Mouse (Mus musculus): ENCODE measurements around the gene Btbd9. TPM values are rescaled to one million over a fixed set of nuclear protein-coding genes. Genes with fewer than 3 reads are reported as not detected.

Btbd9 gene
- total and polyA plus RNA-seq, 2 experiments = 12.7 to 12.8 TPM

- Histone ChIP-seq H3K4me1 (ENCODE audit: control insufficient read depth, insufficient read depth, low read length) (peaks cover 42% of the 10 kb centered on the region), H3K27ac (replicated peaks; ENCODE audit: insufficient read depth, low read depth, low read length) (peak overlapping the region; percentile 74), H3K36me3 (ENCODE audit: control insufficient read depth, insufficient read depth, low read length) (peaks cover 14% of the 10 kb centered on the region; the same call in 1 of the 2 replicates), H3K79me2 (ENCODE audit: control insufficient read depth, insufficient read depth, low read length) (peaks cover 42% of the 10 kb centered on the region), H3K27me3 (ENCODE audit: control insufficient read depth, insufficient read depth, low read length) (no peaks in the 10 kb centered on the region), H3K9ac (ENCODE audit: low read depth, low read length) (peak overlapping the region; percentile 1), H3K4me3 (ENCODE audit: insufficient read depth, low read depth, low read length) (peak overlapping the region; percentile 9; the same call in 1 of the 2 replicates)
- TF ChIP-seq CTCF (IDR thresholded peaks at IDR 0.05; ENCODE audit: low read depth, low read length) (peak; percentile 51), POLR2A (IDR thresholded peaks at IDR 0.05; ENCODE audit: extremely low read depth, insufficient read depth, low read length) (no peak)
- DNase-seq (ENCODE audit: extremely low read depth, low read depth, low spot score) = peak; percentile 91
- WGBS = 21% methylated on average over 8 of the region's 8 CpGs
Observed at GRCm38 (mm10) chr17:30606634-30607081, 30.4 kb upstream of the Btbd9 start.

GRCm38 (mm10) chr17:30606206-30606605, 29.9 kb upstream of the Btbd9 start:
- no peak for TF ChIP-seq POLR2A (IDR thresholded peaks at IDR 0.05; ENCODE audit: extremely low read depth, insufficient read depth, low read length)
- TF ChIP-seq CTCF (IDR thresholded peaks at IDR 0.05; ENCODE audit: low read depth, low read length) = no peak
- H3K9ac ChIP-seq (ENCODE audit: low read depth, low read length) = peak overlapping the region; percentile 44; the same call in 1 of the 2 replicates
- H3K79me2 ChIP-seq (ENCODE audit: control insufficient read depth, insufficient read depth, low read length) = peaks cover 45% of the 10 kb centered on the region
- H3K4me1 ChIP-seq (ENCODE audit: control insufficient read depth, insufficient read depth, low read length) = peaks cover 42% of the 10 kb centered on the region
- no peaks in the 10 kb centered on the region for H3K27me3 ChIP-seq (ENCODE audit: control insufficient read depth, insufficient read depth, low read length)
- peaks cover 17% of the 10 kb centered on the region; the same call in 1 of the 2 replicates for H3K36me3 ChIP-seq (ENCODE audit: control insufficient read depth, insufficient read depth, low read length)
- H3K27ac ChIP-seq (replicated peaks; ENCODE audit: insufficient read depth, low read depth, low read length) = peak overlapping the region; percentile 74
- WGBS = 59% methylated on average over 11 of the region's 11 CpGs
- H3K4me3 ChIP-seq (ENCODE audit: insufficient read depth, low read depth, low read length) = no peak overlapping the region; the same call in 1 of the 2 replicates
- no peak for DNase-seq (ENCODE audit: extremely low read depth, low read depth, low spot score)

- 87% methylated on average over 5 of the region's 5 CpGs for WGBS
- Histone ChIP-seq H3K4me1 (ENCODE audit: control insufficient read depth, insufficient read depth, low read length) (peaks cover 42% of the 10 kb centered on the region), H3K79me2 (ENCODE audit: control insufficient read depth, insufficient read depth, low read length) (peaks cover 45% of the 10 kb centered on the region), H3K9ac (ENCODE audit: low read depth, low read length) (no peak overlapping the region), H3K36me3 (ENCODE audit: control insufficient read depth, insufficient read depth, low read length) (peaks cover 21% of the 10 kb centered on the region; the same call in 1 of the 2 replicates), H3K4me3 (ENCODE audit: insufficient read depth, low read depth, low read length) (no peak overlapping the region), H3K27ac (replicated peaks; ENCODE audit: insufficient read depth, low read depth, low read length) (no peak overlapping the region), H3K27me3 (ENCODE audit: control insufficient read depth, insufficient read depth, low read length) (no peaks in the 10 kb centered on the region)
- no peak for DNase-seq (ENCODE audit: extremely low read depth, low read depth, low spot score)
- no peak for TF ChIP-seq POLR2A (IDR thresholded peaks at IDR 0.05; ENCODE audit: extremely low read depth, insufficient read depth, low read length)
- no peak for TF ChIP-seq CTCF (IDR thresholded peaks at IDR 0.05; ENCODE audit: low read depth, low read length)
Observed at GRCm38 (mm10) chr17:30605001-30605400, 28.7 kb upstream of the Btbd9 start.

- H3K27ac ChIP-seq (replicated peaks; ENCODE audit: insufficient read depth, low read depth, low read length) = no peak overlapping the region
- H3K4me3 ChIP-seq (ENCODE audit: insufficient read depth, low read depth, low read length) = no peak overlapping the region
- TF ChIP-seq POLR2A (IDR thresholded peaks at IDR 0.05; ENCODE audit: extremely low read depth, insufficient read depth, low read length) (no peak), CTCF (IDR thresholded peaks at IDR 0.05; ENCODE audit: low read depth, low read length) (no peak)
- peaks cover 40% of the 10 kb centered on the region for H3K79me2 ChIP-seq (ENCODE audit: control insufficient read depth, insufficient read depth, low read length)
- H3K36me3 ChIP-seq (ENCODE audit: control insufficient read depth, insufficient read depth, low read length) = peaks cover 21% of the 10 kb centered on the region; the same call in 1 of the 2 replicates
- no peak overlapping the region for H3K9ac ChIP-seq (ENCODE audit: low read depth, low read length)
- peak; percentile 30 for DNase-seq (ENCODE audit: extremely low read depth, low read depth, low spot score)
- no peaks in the 10 kb centered on the region for H3K27me3 ChIP-seq (ENCODE audit: control insufficient read depth, insufficient read depth, low read length)
- 70% methylated on average over 6 of the region's 6 CpGs for WGBS
- H3K4me1 ChIP-seq (ENCODE audit: control insufficient read depth, insufficient read depth, low read length) = peaks cover 38% of the 10 kb centered on the region
Observed at GRCm38 (mm10) chr17:30604296-30604695, 28.0 kb upstream of the Btbd9 start.

GRCm38 (mm10) chr17:30602175-30602574, 25.9 kb upstream of the Btbd9 start:
- Histone ChIP-seq H3K9ac (ENCODE audit: low read depth, low read length) (no peak overlapping the region), H3K27ac (replicated peaks; ENCODE audit: insufficient read depth, low read depth, low read length) (no peak overlapping the region), H3K4me3 (ENCODE audit: insufficient read depth, low read depth, low read length) (no peak overlapping the region), H3K36me3 (ENCODE audit: control insufficient read depth, insufficient read depth, low read length) (peaks cover 30% of the 10 kb centered on the region; the same call in 1 of the 2 replicates), H3K79me2 (ENCODE audit: control insufficient read depth, insufficient read depth, low read length) (peaks cover 25% of the 10 kb centered on the region; the same call in 1 of the 2 replicates), H3K27me3 (ENCODE audit: control insufficient read depth, insufficient read depth, low read length) (no peaks in the 10 kb centered on the region), H3K4me1 (ENCODE audit: control insufficient read depth, insufficient read depth, low read length) (peaks cover 20% of the 10 kb centered on the region)
- 23% methylated on average over 14 of the region's 14 CpGs for WGBS
- peak; percentile 69 for DNase-seq (ENCODE audit: extremely low read depth, low read depth, low spot score)
- TF ChIP-seq CTCF (IDR thresholded peaks at IDR 0.05; ENCODE audit: low read depth, low read length) (no peak), POLR2A (IDR thresholded peaks at IDR 0.05; ENCODE audit: extremely low read depth, insufficient read depth, low read length) (no peak)

GRCm38 (mm10) chr17:30598300-30598699, 22.0 kb upstream of the Btbd9 start:
- DNase-seq (ENCODE audit: extremely low read depth, low read depth, low spot score) = no peak
- Histone ChIP-seq H3K79me2 (ENCODE audit: control insufficient read depth, insufficient read depth, low read length) (peaks cover 3% of the 10 kb centered on the region; the same call in 1 of the 2 replicates), H3K36me3 (ENCODE audit: control insufficient read depth, insufficient read depth, low read length) (peaks cover 49% of the 10 kb centered on the region), H3K27me3 (ENCODE audit: control insufficient read depth, insufficient read depth, low read length) (no peaks in the 10 kb centered on the region), H3K4me3 (ENCODE audit: insufficient read depth, low read depth, low read length) (no peak overlapping the region), H3K9ac (ENCODE audit: low read depth, low read length) (no peak overlapping the region), H3K27ac (replicated peaks; ENCODE audit: insufficient read depth, low read depth, low read length) (no peak overlapping the region), H3K4me1 (ENCODE audit: control insufficient read depth, insufficient read depth, low read length) (peaks cover 10% of the 10 kb centered on the region; the same call in 1 of the 2 replicates)
- TF ChIP-seq CTCF (IDR thresholded peaks at IDR 0.05; ENCODE audit: low read depth, low read length) = no peak
- no peak for TF ChIP-seq POLR2A (IDR thresholded peaks at IDR 0.05; ENCODE audit: extremely low read depth, insufficient read depth, low read length)
- 98% methylated on average over 5 of the region's 5 CpGs for WGBS
